Mouse (Mus musculus) embryo, embryonic 10 days (tissue): Measurements from ENCODE around the gene Adgrg6.

ENCODE experiments used
- DNase-seq: peaks from one replicate; pipeline ENCODE4 v3.0.0-alpha.2; 2015; ENCODE audit warnings: low spot score

Adgrg6 gene

GRCm38 (mm10) chr10:14544941-14545717 is at the start of gene Adgrg6:
Gene Adgrg6 (minus strand): TSS chr10:14545659.
- DNase-seq: peak; percentile 42

- DNase-seq: no peak
Observed at GRCm38 (mm10) chr10:14592215-14592614, 46.8 kb upstream of the Adgrg6 start.

- DNase-seq: no peak
Observed at GRCm38 (mm10) chr10:14590816-14591215, 45.4 kb upstream of the Adgrg6 start.

- no peak for DNase-seq
Observed at GRCm38 (mm10) chr10:14589667-14590066, 44.2 kb upstream of the Adgrg6 start.

- DNase-seq: no peak
Observed at GRCm38 (mm10) chr10:14583496-14583895, 38.0 kb upstream of the Adgrg6 start.

- no peak for DNase-seq
Observed at GRCm38 (mm10) chr10:14574255-14574654, 28.8 kb upstream of the Adgrg6 start.

- DNase-seq: no peak
Observed at GRCm38 (mm10) chr10:14571143-14571542, 25.7 kb upstream of the Adgrg6 start.

GRCm38 (mm10) chr10:14570616-14571015 is 25.2 kb upstream of the Adgrg6 start:
- no peak for DNase-seq

- peak; percentile 32 for DNase-seq
Observed at GRCm38 (mm10) chr10:14546111-14546551, 672 bp upstream of the Adgrg6 start.

GRCm38 (mm10) chr10:14544608-14544940 is 885 bp downstream of the Adgrg6 start:
- no peak for DNase-seq

- DNase-seq: no peak
Observed at GRCm38 (mm10) chr10:14543511-14544067, 1.9 kb downstream of the Adgrg6 start.

GRCm38 (mm10) chr10:14537102-14537501 is 8.4 kb downstream of the Adgrg6 start:
- no peak for DNase-seq

GRCm38 (mm10) chr10:14531090-14531489 is 14.4 kb downstream of the Adgrg6 start:
- no peak for DNase-seq

- no peak for DNase-seq
Observed at GRCm38 (mm10) chr10:14530670-14531069, 14.8 kb downstream of the Adgrg6 start.

GRCm38 (mm10) chr10:14527765-14528164 is 17.7 kb downstream of the Adgrg6 start:
- no peak for DNase-seq

GRCm38 (mm10) chr10:14522729-14523128 is 22.7 kb downstream of the Adgrg6 start:
- no peak for DNase-seq

GRCm38 (mm10) chr10:14520912-14521675 is 24.4 kb downstream of the Adgrg6 start:
- DNase-seq: no peak

- DNase-seq: no peak
Observed at GRCm38 (mm10) chr10:14517909-14518308, 27.6 kb downstream of the Adgrg6 start.

GRCm38 (mm10) chr10:14511904-14512663 is 33.4 kb downstream of the Adgrg6 start:
- peak; percentile 34 for DNase-seq

GRCm38 (mm10) chr10:14511157-14511556 is 34.3 kb downstream of the Adgrg6 start:
- DNase-seq: no peak

- DNase-seq: no peak
Observed at GRCm38 (mm10) chr10:14495658-14496057, 49.8 kb downstream of the Adgrg6 start.

GRCm38 (mm10) chr10:14495204-14495603 is 50.3 kb downstream of the Adgrg6 start:
- no peak for DNase-seq
